Mouse (Mus musculus): ENCODE results near the gene H1fnt. TPM values are rescaled to one million over a fixed set of nuclear protein-coding genes. Genes with fewer than 3 reads are reported as not detected.
A peak's percentile ranks its signal among the peaks of the same experiment; 100 is the strongest.

H1fnt gene
- not detected in 2 replicates for polyA plus RNA-seq (2015; fragmentation: Nextera tagmentation; extraction: Ambion mirVana)

GRCm38 (mm10) chr15:98257193-98257592 is at the start of gene H1fnt:
TSS of gene H1fnt (minus strand) at chr15:98257293.
- no peak within 1 kb of the TSS for H3K27ac ChIP-seq
- WGBS, result 82% methylated on average over 8 of the region's 8 CpGs
- H3K36me3 ChIP-seq, result no peaks in the 10 kb centered on the region
- ATAC-seq (replicated peaks; ENCODE audit: insufficient number of reproducible peaks, insufficient read depth, low FRiP score, low read depth), result no peak
- H3K4me2 ChIP-seq, result no peak within 1 kb of the TSS
- no peak within 1 kb of the TSS for H3K4me3 ChIP-seq
- H3K9me3 ChIP-seq (replicated peaks), result no peaks in the 10 kb centered on the region
- no peak within 1 kb of the TSS for H3K9ac ChIP-seq
- no peaks in the 10 kb centered on the region for H3K27me3 ChIP-seq
- H3K4me1 ChIP-seq (replicated peaks), result no peaks in the 10 kb centered on the region

- no peaks in the 10 kb centered on the region for H3K27me3 ChIP-seq
- ATAC-seq (replicated peaks; ENCODE audit: insufficient number of reproducible peaks, insufficient read depth, low FRiP score, low read depth), result peak; percentile 58; the same call in 1 of the 2 replicates
- H3K4me3 ChIP-seq, result peak within 1 kb of the TSS; percentile 64
- H3K36me3 ChIP-seq, result no peaks in the 10 kb centered on the region
- H3K4me1 ChIP-seq (replicated peaks), result no peaks in the 10 kb centered on the region
- H3K9me3 ChIP-seq (replicated peaks), result no peaks in the 10 kb centered on the region
- peak within 1 kb of the TSS; percentile 86 for H3K4me2 ChIP-seq
- peak within 1 kb of the TSS; percentile 65 for H3K9ac ChIP-seq
- 2% methylated on average over 60 of the region's 60 CpGs for WGBS
- no peak within 1 kb of the TSS for H3K27ac ChIP-seq
These were observed 38.8 kb upstream of the H1fnt start, which contains the start of gene Zfp641 for GRCm38 (mm10) chr15:98295628-98296551. TSS of gene Zfp641 (minus strand) at chr15:98296161.

- no peak overlapping the region for H3K4me2 ChIP-seq
- H3K27ac ChIP-seq, result no peak overlapping the region
- H3K36me3 ChIP-seq, result no peaks in the 10 kb centered on the region
- no peaks in the 10 kb centered on the region for H3K4me1 ChIP-seq (replicated peaks)
- no peaks in the 10 kb centered on the region for H3K9me3 ChIP-seq (replicated peaks)
- H3K9ac ChIP-seq, result no peak overlapping the region
- ATAC-seq (replicated peaks; ENCODE audit: insufficient number of reproducible peaks, insufficient read depth, low FRiP score, low read depth), result no peak
- no peak overlapping the region for H3K4me3 ChIP-seq
- 82% methylated on average over 8 of the region's 8 CpGs for WGBS
- no peaks in the 10 kb centered on the region for H3K27me3 ChIP-seq
These were observed 36.6 kb upstream of the H1fnt start for GRCm38 (mm10) chr15:98293651-98294050.

- WGBS, result 72% methylated on average over 12 of the region's 12 CpGs
- Histone ChIP-seq H3K4me2 (no peak overlapping the region), H3K9me3 (replicated peaks) (no peaks in the 10 kb centered on the region), H3K27ac (no peak overlapping the region), H3K27me3 (no peaks in the 10 kb centered on the region), H3K9ac (no peak overlapping the region), H3K36me3 (no peaks in the 10 kb centered on the region), H3K4me3 (no peak overlapping the region), H3K4me1 (replicated peaks) (no peaks in the 10 kb centered on the region)
- no peak for ATAC-seq (replicated peaks; ENCODE audit: insufficient number of reproducible peaks, insufficient read depth, low FRiP score, low read depth)
These were observed 31.5 kb upstream of the H1fnt start for GRCm38 (mm10) chr15:98288566-98288965.

GRCm38 (mm10) chr15:98286418-98286817 is 29.3 kb upstream of the H1fnt start:
- Histone ChIP-seq H3K27ac (no peak overlapping the region), H3K4me3 (no peak overlapping the region), H3K36me3 (no peaks in the 10 kb centered on the region), H3K4me2 (no peak overlapping the region), H3K9ac (no peak overlapping the region), H3K9me3 (replicated peaks) (no peaks in the 10 kb centered on the region), H3K4me1 (replicated peaks) (no peaks in the 10 kb centered on the region), H3K27me3 (no peaks in the 10 kb centered on the region)
- no peak for ATAC-seq (replicated peaks; ENCODE audit: insufficient number of reproducible peaks, insufficient read depth, low FRiP score, low read depth)
- 76% methylated on average over 7 of the region's 7 CpGs for WGBS

GRCm38 (mm10) chr15:98257776-98258175 is 683 bp upstream of the H1fnt start:
- Histone ChIP-seq H3K27ac (no peak overlapping the region), H3K36me3 (no peaks in the 10 kb centered on the region), H3K27me3 (no peaks in the 10 kb centered on the region), H3K4me2 (no peak overlapping the region), H3K9ac (no peak overlapping the region), H3K4me1 (replicated peaks) (no peaks in the 10 kb centered on the region), H3K4me3 (no peak overlapping the region), H3K9me3 (replicated peaks) (no peaks in the 10 kb centered on the region)
- WGBS, result 76% methylated on average over 7 of the region's 7 CpGs
- ATAC-seq (replicated peaks; ENCODE audit: insufficient number of reproducible peaks, insufficient read depth, low FRiP score, low read depth), result no peak

GRCm38 (mm10) chr15:98256271-98256670 is 822 bp downstream of the H1fnt start:
- H3K27me3 ChIP-seq, result no peaks in the 10 kb centered on the region
- 88% methylated on average over 13 of the region's 13 CpGs for WGBS
- no peak for ATAC-seq (replicated peaks; ENCODE audit: insufficient number of reproducible peaks, insufficient read depth, low FRiP score, low read depth)
- no peak overlapping the region for H3K27ac ChIP-seq
- H3K9ac ChIP-seq, result no peak overlapping the region
- H3K4me3 ChIP-seq, result no peak overlapping the region
- H3K4me1 ChIP-seq (replicated peaks), result no peaks in the 10 kb centered on the region
- no peak overlapping the region for H3K4me2 ChIP-seq
- H3K9me3 ChIP-seq (replicated peaks), result no peaks in the 10 kb centered on the region
- no peaks in the 10 kb centered on the region for H3K36me3 ChIP-seq

- Histone ChIP-seq H3K27me3 (0 out of 2 replicates have a peak, but pooled peaks cover 5% of the 10 kb centered on the region), H3K4me1 (replicated peaks) (no peaks in the 10 kb centered on the region), H3K27ac (no peak overlapping the region), H3K4me2 (no peak overlapping the region), H3K9me3 (replicated peaks) (no peaks in the 10 kb centered on the region), H3K9ac (no peak overlapping the region), H3K36me3 (no peaks in the 10 kb centered on the region), H3K4me3 (no peak overlapping the region)
- ATAC-seq (replicated peaks; ENCODE audit: insufficient number of reproducible peaks, insufficient read depth, low FRiP score, low read depth), result no peak
- 75% methylated on average over 4 of the region's 4 CpGs for WGBS
These were observed 21.7 kb downstream of the H1fnt start for GRCm38 (mm10) chr15:98235442-98235841.

GRCm38 (mm10) chr15:98234350-98234749 is 22.7 kb downstream of the H1fnt start, which contains the start of gene Olfr286:
TSS of gene Olfr286 (minus strand) at chr15:98234450.
- no peak for ATAC-seq (replicated peaks; ENCODE audit: insufficient number of reproducible peaks, insufficient read depth, low FRiP score, low read depth)
- H3K9me3 ChIP-seq (replicated peaks), result no peaks in the 10 kb centered on the region
- 0 out of 2 replicates have a peak, but pooled peaks cover 5% of the 10 kb centered on the region for H3K27me3 ChIP-seq
- WGBS, result 80% methylated on average over 4 of the region's 4 CpGs
- H3K36me3 ChIP-seq, result no peaks in the 10 kb centered on the region
- H3K4me2 ChIP-seq, result no peak within 1 kb of the TSS
- no peaks in the 10 kb centered on the region for H3K4me1 ChIP-seq (replicated peaks)
- H3K27ac ChIP-seq, result no peak within 1 kb of the TSS
- no peak within 1 kb of the TSS for H3K9ac ChIP-seq
- H3K4me3 ChIP-seq, result no peak within 1 kb of the TSS

- 77% methylated on average over 7 of the region's 7 CpGs for WGBS
- Histone ChIP-seq H3K27me3 (no peaks in the 10 kb centered on the region), H3K4me3 (no peak overlapping the region), H3K27ac (no peak overlapping the region), H3K36me3 (no peaks in the 10 kb centered on the region), H3K9ac (no peak overlapping the region), H3K4me1 (replicated peaks) (no peaks in the 10 kb centered on the region), H3K4me2 (no peak overlapping the region), H3K9me3 (replicated peaks) (no peaks in the 10 kb centered on the region)
- ATAC-seq (replicated peaks; ENCODE audit: insufficient number of reproducible peaks, insufficient read depth, low FRiP score, low read depth), result no peak
These were observed 31.0 kb downstream of the H1fnt start for GRCm38 (mm10) chr15:98226096-98226495.

GRCm38 (mm10) chr15:98225610-98226009 is 31.5 kb downstream of the H1fnt start:
- H3K9ac ChIP-seq, result no peak overlapping the region
- H3K9me3 ChIP-seq (replicated peaks), result no peaks in the 10 kb centered on the region
- H3K4me2 ChIP-seq, result no peak overlapping the region
- no peak overlapping the region for H3K4me3 ChIP-seq
- no peaks in the 10 kb centered on the region for H3K27me3 ChIP-seq
- no peaks in the 10 kb centered on the region for H3K36me3 ChIP-seq
- no peak for ATAC-seq (replicated peaks; ENCODE audit: insufficient number of reproducible peaks, insufficient read depth, low FRiP score, low read depth)
- WGBS, result 39% methylated on average over 16 of the region's 16 CpGs
- H3K4me1 ChIP-seq (replicated peaks), result no peaks in the 10 kb centered on the region
- H3K27ac ChIP-seq, result no peak overlapping the region

- no peak for ATAC-seq (replicated peaks; ENCODE audit: insufficient number of reproducible peaks, insufficient read depth, low FRiP score, low read depth)
- Histone ChIP-seq H3K36me3 (no peaks in the 10 kb centered on the region), H3K4me3 (no peak overlapping the region), H3K27ac (no peak overlapping the region), H3K4me1 (replicated peaks) (no peaks in the 10 kb centered on the region), H3K4me2 (no peak overlapping the region), H3K27me3 (no peaks in the 10 kb centered on the region), H3K9me3 (replicated peaks) (no peaks in the 10 kb centered on the region), H3K9ac (no peak overlapping the region)
These were observed 34.7 kb downstream of the H1fnt start for GRCm38 (mm10) chr15:98222377-98222776.

All from heart, embryonic 15.5 days (tissue).